Mouse (Mus musculus) liver, postnatal 0 days (tissue): ENCODE results near the gene Ocm. TPM values are rescaled to one million over a fixed set of nuclear protein-coding genes. Genes with fewer than 3 reads are reported as not detected.

Experiments
- ATAC-seq: fragments of 200-750 bp; cut with Nextera tagmentation; 2 replicates; pipeline ENCODE4 v1.8.0; 2017; ENCODE audit warnings: mild to moderate bottlenecking, moderate library complexity
- DNase-seq: peaks from one replicate; pipeline ENCODE4 v3.0.0-alpha.2; 2016
- H3K27ac ChIP-seq: fragments of 300-500 bp; sonication (generic); 2 replicates; pipeline ENCODE4 v1.5.1; 2014; ENCODE audit warnings: antibody characterized with exemption, moderate library complexity, mild to moderate bottlenecking, low read depth
- H3K27me3 ChIP-seq: fragments of 300-500 bp; sonication (generic); 2 replicates; pipeline ENCODE4 v1.6.1; 2014; ENCODE audit warnings: low read length, control low read depth, mixed read lengths; ENCODE audit not compliant: insufficient read depth
- H3K36me3 ChIP-seq: fragments of 300-500 bp; sonication (generic); replicated peaks from 2 replicates; pipeline ENCODE4 v1.6.1; 2014; ENCODE audit warnings: mild to moderate bottlenecking, control low read depth, low read length, moderate library complexity, mixed read lengths; ENCODE audit not compliant: insufficient read depth
- H3K4me1 ChIP-seq: fragments of 300-500 bp; sonication (generic); 2 replicates; pipeline ENCODE4 v1.6.1; 2014; ENCODE audit warnings: antibody characterized with exemption, mild to moderate bottlenecking, control low read depth; ENCODE audit not compliant: insufficient read depth
- H3K4me2 ChIP-seq: fragments of 300-500 bp; sonication (generic); 2 replicates; pipeline ENCODE4 v1.6.1; 2014; ENCODE audit warnings: low read depth, mild to moderate bottlenecking, low read length, moderate library complexity, mixed read lengths
- H3K4me3 ChIP-seq: fragments of 300-500 bp; sonication (generic); 2 replicates; pipeline ENCODE4 v1.5.1; 2014; ENCODE audit warnings: low read depth, low read length
- H3K9ac ChIP-seq: fragments of 300-500 bp; sonication (generic); replicated peaks from 2 replicates; pipeline ENCODE4 v1.6.1; 2014; ENCODE audit warnings: mild to moderate bottlenecking, moderate library complexity
- H3K9me3 ChIP-seq: fragments of 300-500 bp; sonication (generic); 2 replicates; pipeline ENCODE4 v1.6.1; 2016; ENCODE audit warnings: mild to moderate bottlenecking, control low read depth, low read length, mixed read lengths
- CTCF ChIP-seq: sonication (generic); IDR thresholded peaks from 2 replicates; pipeline ENCODE4 v1.5.1; 2016; ENCODE audit warnings: antibody characterized with exemption, low read depth
- EP300 ChIP-seq: IDR thresholded peaks from 2 replicates; pipeline ENCODE4 v1.6.1; 2016; ENCODE audit warnings: antibody characterized with exemption, low read depth, mild to moderate bottlenecking
- WGBS: fragments of 180-500 bp; shearing (Covaris S2); extraction: QIAGEN DNeasy Blood & Tissue Kit; methylation state at CpG from one replicate; pipeline ENCODE4 v1.1.7; 2014; ENCODE audit not compliant: insufficient replicate concordance; 5-methylcytosine and 5-hydroxymethylcytosine counted together
- polyA plus RNA-seq: library from polyadenylated mRNA; unstranded; fragments of >200 nt; fragmentation: Nextera tagmentation; extraction: Ambion mirVana; gene quantifications from 2 replicates; pipeline ENCODE4 v1.2.1, GENCODE M21; 2015

The Ocm gene
- polyA plus RNA-seq, 1 experiment from 2014 or later: not detected

- H3K36me3 ChIP-seq: no peaks in the 10 kb centered on the region
- peak; percentile 83 for ATAC-seq
- H3K4me1 ChIP-seq: peaks cover 30% of the 10 kb centered on the region
These were observed 51.4 kb downstream of the Ocm start for GRCm38 (mm10) chr5:143974931-143975630.

GRCm38 (mm10) chr5:143972628-143973027 lies 53.8 kb downstream of the Ocm start:
- no peak for ATAC-seq
- H3K36me3 ChIP-seq: no peaks in the 10 kb centered on the region
- peaks cover 29% of the 10 kb centered on the region for H3K4me1 ChIP-seq
- H3K27ac ChIP-seq: no peak overlapping the region
- 0 out of 2 replicates have a peak overlapping the region, but pooled peaks have one; percentile 32 for H3K4me2 ChIP-seq
- WGBS: 33% methylated on average over 3 of the region's 3 CpGs
- no peaks in the 10 kb centered on the region for H3K9me3 ChIP-seq
- no peak overlapping the region for H3K4me3 ChIP-seq
- DNase-seq: no peak
- no peak overlapping the region for H3K9ac ChIP-seq
- H3K27me3 ChIP-seq: no peaks in the 10 kb centered on the region
- TF ChIP-seq EP300 (no peak), CTCF (no peak)

More at GRCm38 (mm10) chr5:143974931-143975630, 51.4 kb downstream of the Ocm start:
- Histone ChIP-seq H3K9ac (no peak overlapping the region), H3K4me2 (peak overlapping the region; percentile 10; the same call in 1 of the 2 replicates), H3K9me3 (no peaks in the 10 kb centered on the region), H3K27me3 (no peaks in the 10 kb centered on the region), H3K4me3 (no peak overlapping the region), H3K27ac (peak overlapping the region; percentile 50)
- TF ChIP-seq CTCF (peak; percentile 98), EP300 (no peak)
- peak; percentile 88 for DNase-seq
- WGBS: 46% methylated on average over 4 of the region's 4 CpGs

Other genes starting within 250 kb of the Ocm start
- 45.6 and 49.5 TPM in 2 replicates for gene Eif2ak1, start 208.9 kb downstream of the Ocm start, polyA plus RNA-seq
- gene Ankrd61, start 129.0 kb downstream of the Ocm start, polyA plus RNA-seq: 0.07 TPM in 1 of 2 replicates, not detected in the other
- gene Aimp2, start 116.8 kb downstream of the Ocm start, polyA plus RNA-seq: 22.2 and 25.4 TPM in 2 replicates
- gene Pms2, start 116.7 kb downstream of the Ocm start, polyA plus RNA-seq: 5.6 and 6.6 TPM in 2 replicates
- gene Gm42421, start 98.5 kb downstream of the Ocm start, polyA plus RNA-seq: 0.19 TPM in 1 of 2 replicates, not detected in the other
- 0.19 and 0.23 TPM in 2 replicates for gene Rsph10b, start 93.6 kb downstream of the Ocm start, polyA plus RNA-seq
- 30.5 and 31.5 TPM in 2 replicates for gene Ccz1, start 11.8 kb downstream of the Ocm start, polyA plus RNA-seq
- gene Lmtk2, start 73.8 kb upstream of the Ocm start, polyA plus RNA-seq: 1.1 and 1.2 TPM in 2 replicates
- 0.16 and 0.19 TPM in 2 replicates for gene Bhlha15, start 163.6 kb upstream of the Ocm start, polyA plus RNA-seq
- gene Tecpr1, start 196.9 kb upstream of the Ocm start, polyA plus RNA-seq: 2.1 and 2.5 TPM in 2 replicates
- 51.1 and 53.0 TPM in 2 replicates for gene Bri3, start 217.8 kb upstream of the Ocm start, polyA plus RNA-seq